Mouse (Mus musculus): ENCODE measurements at regions not wholly inside any gene's neighbourhood (a gene's known extent, or its start where the extent isn't known, plus 50 kb on each side); places are given as distances from the start of the nearest gene placed in this dataset.

GRCm38 (mm10) chr2:102970221-102970620 lies 68.8 kb upstream of the Cd44 start:
- no peaks in the 10 kb centered on the region for H3K36me3 ChIP-seq
- DNase-seq (no peak), ATAC-seq (ENCODE audit: low read depth) (no peak)
- H3K27ac ChIP-seq, result no peak overlapping the region
- H3K9me3 ChIP-seq (replicated peaks), result no peaks in the 10 kb centered on the region
- no peak overlapping the region for H3K4me3 ChIP-seq (replicated peaks)
- 0 out of 2 replicates have a peak, but pooled peaks cover 3% of the 10 kb centered on the region for H3K4me1 ChIP-seq (replicated peaks)
- no peaks in the 10 kb centered on the region for H3K27me3 ChIP-seq
- no peak overlapping the region for H3K4me2 ChIP-seq
- H3K9ac ChIP-seq, result no peak overlapping the region
- 53% methylated on average over 5 of the region's 5 CpGs for WGBS (ENCODE audit: insufficient replicate concordance)

GRCm38 (mm10) chr2:102967950-102968722 lies 66.7 kb upstream of the Cd44 start:
- H3K36me3 ChIP-seq, result no peaks in the 10 kb centered on the region
- 43% methylated on average over 7 of the region's 7 CpGs for WGBS (ENCODE audit: insufficient replicate concordance)
- ATAC-seq (ENCODE audit: low read depth) (no peak), DNase-seq (no peak)
- H3K9me3 ChIP-seq (replicated peaks), result no peaks in the 10 kb centered on the region
- H3K9ac ChIP-seq, result no peak overlapping the region
- no peak overlapping the region for H3K4me2 ChIP-seq
- H3K27ac ChIP-seq, result peak overlapping the region; percentile 12; the same call in 1 of the 2 replicates
- no peaks in the 10 kb centered on the region for H3K27me3 ChIP-seq
- H3K4me3 ChIP-seq (replicated peaks), result no peak overlapping the region
- 0 out of 2 replicates have a peak, but pooled peaks cover 3% of the 10 kb centered on the region for H3K4me1 ChIP-seq (replicated peaks)

GRCm38 (mm10) chr2:102967417-102967816 lies 66.0 kb upstream of the Cd44 start:
- WGBS (ENCODE audit: insufficient replicate concordance), result 50% methylated on average over 4 of the region's 4 CpGs
- DNase-seq (no peak), ATAC-seq (ENCODE audit: low read depth) (no peak)

GRCm38 (mm10) chr2:102959067-102959645 lies 57.7 kb upstream of the Cd44 start:
- Histone ChIP-seq H3K9me3 (replicated peaks) (no peaks in the 10 kb centered on the region), H3K4me3 (replicated peaks) (no peak overlapping the region), H3K27ac (no peak overlapping the region), H3K27me3 (no peaks in the 10 kb centered on the region), H3K4me1 (replicated peaks) (no peaks in the 10 kb centered on the region), H3K4me2 (no peak overlapping the region), H3K36me3 (no peaks in the 10 kb centered on the region), H3K9ac (no peak overlapping the region)
- DNase-seq, result no peak
- ATAC-seq (ENCODE audit: low read depth), result no peak
- 75% methylated on average over 5 of the region's 5 CpGs for WGBS (ENCODE audit: insufficient replicate concordance)

More at GRCm38 (mm10) chr2:102967417-102967816, 66.0 kb upstream of the Cd44 start:
- Histone ChIP-seq H3K27me3 (no peaks in the 10 kb centered on the region), H3K9me3 (replicated peaks) (no peaks in the 10 kb centered on the region), H3K36me3 (no peaks in the 10 kb centered on the region), H3K4me2 (no peak overlapping the region), H3K4me1 (replicated peaks) (0 out of 2 replicates have a peak, but pooled peaks cover under 1% of the 10 kb centered on the region), H3K9ac (no peak overlapping the region), H3K4me3 (replicated peaks) (no peak overlapping the region), H3K27ac (no peak overlapping the region)

GRCm38 (mm10) chr2:102958529-102958928 lies 57.1 kb upstream of the Cd44 start:
- ATAC-seq (ENCODE audit: low read depth), result no peak
- 76% methylated on average over 9 of the region's 9 CpGs for WGBS (ENCODE audit: insufficient replicate concordance)
- no peak overlapping the region for H3K4me3 ChIP-seq (replicated peaks)

GRCm38 (mm10) chr2:102957811-102958210 lies 56.3 kb upstream of the Cd44 start:
- Histone ChIP-seq H3K4me2 (no peak overlapping the region), H3K4me1 (replicated peaks) (no peaks in the 10 kb centered on the region), H3K9me3 (replicated peaks) (no peaks in the 10 kb centered on the region), H3K36me3 (no peaks in the 10 kb centered on the region), H3K9ac (no peak overlapping the region), H3K27ac (no peak overlapping the region), H3K27me3 (no peaks in the 10 kb centered on the region), H3K4me3 (replicated peaks) (no peak overlapping the region)
- no peak for DNase-seq
- 67% methylated on average over 5 of the region's 5 CpGs for WGBS (ENCODE audit: insufficient replicate concordance)
- no peak for ATAC-seq (ENCODE audit: low read depth)

More at GRCm38 (mm10) chr2:102958529-102958928, 57.1 kb upstream of the Cd44 start:
- Histone ChIP-seq H3K27ac (no peak overlapping the region), H3K27me3 (no peaks in the 10 kb centered on the region), H3K36me3 (no peaks in the 10 kb centered on the region), H3K9me3 (replicated peaks) (no peaks in the 10 kb centered on the region), H3K4me2 (no peak overlapping the region), H3K9ac (no peak overlapping the region), H3K4me1 (replicated peaks) (no peaks in the 10 kb centered on the region)
- no peak for DNase-seq

- Histone ChIP-seq H3K4me1 (replicated peaks) (no peaks in the 10 kb centered on the region), H3K4me3 (replicated peaks) (no peak overlapping the region), H3K27me3 (no peaks in the 10 kb centered on the region), H3K4me2 (no peak overlapping the region), H3K9me3 (replicated peaks) (no peaks in the 10 kb centered on the region), H3K27ac (no peak overlapping the region), H3K9ac (no peak overlapping the region), H3K36me3 (no peaks in the 10 kb centered on the region)
- ATAC-seq (ENCODE audit: low read depth) (no peak), DNase-seq (no peak)
- WGBS (ENCODE audit: insufficient replicate concordance), result 77% methylated on average over 6 of the region's 6 CpGs
Observed at GRCm38 (mm10) chr2:102956858-102957242, 55.4 kb upstream of the Cd44 start.

GRCm38 (mm10) chr2:102956108-102956857 lies 54.8 kb upstream of the Cd44 start:
- Histone ChIP-seq H3K27me3 (no peaks in the 10 kb centered on the region), H3K9me3 (replicated peaks) (no peaks in the 10 kb centered on the region), H3K27ac (no peak overlapping the region), H3K36me3 (no peaks in the 10 kb centered on the region), H3K9ac (no peak overlapping the region), H3K4me3 (replicated peaks) (no peak overlapping the region), H3K4me2 (no peak overlapping the region), H3K4me1 (replicated peaks) (no peaks in the 10 kb centered on the region)
- DNase-seq (no peak), ATAC-seq (ENCODE audit: low read depth) (no peak)
- 72% methylated on average over 7 of the region's 7 CpGs for WGBS (ENCODE audit: insufficient replicate concordance)

GRCm38 (mm10) chr2:102955232-102955631 lies 53.8 kb upstream of the Cd44 start:
- 49% methylated on average over 4 of the region's 4 CpGs for WGBS (ENCODE audit: insufficient replicate concordance)
- H3K27me3 ChIP-seq, result no peaks in the 10 kb centered on the region
- no peak overlapping the region for H3K4me2 ChIP-seq
- H3K4me3 ChIP-seq (replicated peaks), result no peak overlapping the region
- no peaks in the 10 kb centered on the region for H3K9me3 ChIP-seq (replicated peaks)
- no peaks in the 10 kb centered on the region for H3K36me3 ChIP-seq
- H3K9ac ChIP-seq, result no peak overlapping the region
- no peak for ATAC-seq (ENCODE audit: low read depth)
- no peak overlapping the region for H3K27ac ChIP-seq
- no peaks in the 10 kb centered on the region for H3K4me1 ChIP-seq (replicated peaks)
- no peak for DNase-seq

Data from liver, embryonic 13.5 days (tissue).